Mouse (Mus musculus) adrenal gland, postnatal 25 days (tissue): Measurements from ENCODE around the gene Adrm1. TPM values are rescaled to one million over a fixed set of nuclear protein-coding genes. Genes with fewer than 3 reads are reported as not detected.
A peak's percentile ranks its signal among the peaks of the same experiment; 100 is the strongest.

Experiments
- DNase-seq: peaks from one replicate; pipeline ENCODE4 v3.0.0; 2021; ENCODE audit warnings: mixed read lengths
- total RNA-seq: library from RNA; stranded (reverse); gene quantifications from 2 replicates; pipeline ENCODE4 v1.2.3, GENCODE M21; 2021

Gene Adrm1
- total RNA-seq, 1 experiment from 2014 or later: 132 TPM

- DNase-seq: no peak
Measured at GRCm38 (mm10) chr2:180184752-180185109, 13.4 kb downstream of the Adrm1 start.

- DNase-seq: no peak
Measured at GRCm38 (mm10) chr2:180185686-180186085, 14.4 kb downstream of the Adrm1 start.

GRCm38 (mm10) chr2:180187362-180187761 lies 16.1 kb downstream of the Adrm1 start:
- no peak for DNase-seq

- DNase-seq: no peak
Measured at GRCm38 (mm10) chr2:180196610-180197322, 25.5 kb downstream of the Adrm1 start.

- DNase-seq: no peak
Measured at GRCm38 (mm10) chr2:180197323-180198037, 26.2 kb downstream of the Adrm1 start.

- DNase-seq: peak; percentile 33
Measured at GRCm38 (mm10) chr2:180198782-180199181, 27.5 kb downstream of the Adrm1 start.

GRCm38 (mm10) chr2:180200681-180201080 lies 29.4 kb downstream of the Adrm1 start:
- DNase-seq: no peak

- no peak for DNase-seq
Measured at GRCm38 (mm10) chr2:180201303-180201702, 30.0 kb downstream of the Adrm1 start.

- DNase-seq: no peak
Measured at GRCm38 (mm10) chr2:180202263-180202662, 31.0 kb downstream of the Adrm1 start.

GRCm38 (mm10) chr2:180202805-180203204 lies 31.5 kb downstream of the Adrm1 start:
- no peak for DNase-seq

GRCm38 (mm10) chr2:180204501-180204900 lies 33.2 kb downstream of the Adrm1 start:
- DNase-seq: no peak

GRCm38 (mm10) chr2:180205083-180205955 lies 34.0 kb downstream of the Adrm1 start:
- DNase-seq: no peak

- DNase-seq: no peak
Measured at GRCm38 (mm10) chr2:180205956-180206280, 34.6 kb downstream of the Adrm1 start.

GRCm38 (mm10) chr2:180207840-180208239 lies 36.6 kb downstream of the Adrm1 start:
- peak; percentile 68 for DNase-seq

GRCm38 (mm10) chr2:180208976-180209375 lies 37.7 kb downstream of the Adrm1 start:
- DNase-seq: no peak

- DNase-seq: no peak
Measured at GRCm38 (mm10) chr2:180212255-180212654, 41.0 kb downstream of the Adrm1 start.

GRCm38 (mm10) chr2:180214352-180214978 lies 43.2 kb downstream of the Adrm1 start:
- DNase-seq: peak; percentile 55

GRCm38 (mm10) chr2:180215011-180215461 lies 43.8 kb downstream of the Adrm1 start:
- peak; percentile 54 for DNase-seq

GRCm38 (mm10) chr2:180215951-180216350 lies 44.7 kb downstream of the Adrm1 start:
- peak; percentile 82 for DNase-seq

- DNase-seq: no peak
Measured at GRCm38 (mm10) chr2:180216921-180217320, 45.6 kb downstream of the Adrm1 start.

GRCm38 (mm10) chr2:180217587-180217986 lies 46.3 kb downstream of the Adrm1 start:
- peak; percentile 76 for DNase-seq

GRCm38 (mm10) chr2:180218241-180218640 lies 47.0 kb downstream of the Adrm1 start:
- DNase-seq: no peak
